In the genomic region with DNA sequence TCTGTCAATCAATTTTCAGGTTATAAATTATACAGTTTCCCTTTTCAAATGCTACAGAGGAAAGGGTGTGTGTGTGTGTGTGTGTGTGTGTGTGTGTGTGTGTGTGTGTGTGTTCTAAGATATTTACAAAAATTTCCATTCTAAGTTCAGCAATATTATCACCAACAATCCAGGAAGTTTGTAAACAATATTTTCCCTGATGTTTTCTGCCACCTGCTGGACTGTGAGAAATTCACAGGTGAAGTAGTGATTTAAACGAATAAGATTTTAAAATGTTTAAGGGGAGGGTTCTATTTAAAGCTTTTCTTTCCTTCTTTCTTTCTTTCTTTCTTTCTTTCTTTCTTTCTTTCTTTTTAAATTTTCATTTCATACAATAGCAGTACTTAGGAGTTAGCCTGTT, we compare ENCODE assay signal across 15 mouse cellular contexts. TPM values are rescaled to one million over a fixed set of nuclear protein-coding genes. Genes with fewer than 3 reads are reported as not detected.
DNase-seq lines count a peak whose midpoint lies in the region; TF ChIP-seq lines count a peak whose summit lies in the region.
"Had no signal": no experiment of that assay in that cellular context is flagged by ENCODE, and none has a peak within 500 bp of the region (broad histone marks: within the 10 kb centered on the region; RNA-seq: fewer than 3 reads in every experiment).

No protein-coding gene starts in this region.

- TF ChIP-seq EP300 in ES-Bruce4 (IDR thresholded peaks at IDR 0.05; ENCODE audit: insufficient read depth, low read depth, low read length): no peak

- H3K4me3 ChIP-seq in left cerebral cortex, adult 2 months: no peak overlapping the region
- no peak overlapping the region for H3K4me3 ChIP-seq in ES-Bruce4 (ENCODE audit: low read depth, low read length)
- H3K4me3 ChIP-seq: embryonic facial prominence, embryonic 15.5 days had no signal

- H3K27ac ChIP-seq in left cerebral cortex, adult 2 months: no peak overlapping the region
- no peak overlapping the region for H3K27ac ChIP-seq in ES-Bruce4 (ENCODE audit: insufficient read depth, low read length)
- H3K27ac ChIP-seq: embryonic facial prominence, embryonic 15.5 days; macrophage had no signal

- no peaks in the 10 kb centered on the region for H3K9me3 ChIP-seq in ES-Bruce4 (replicated peaks; ENCODE audit: control insufficient read depth, insufficient read depth, low read length, poor library complexity, severe bottlenecking)
- H3K9me3 ChIP-seq: embryonic facial prominence, embryonic 15.5 days had no signal

- DNase-seq in gastrocnemius, adult 18-20 months (ENCODE audit: low spot score): peak; percentile 4
- no peak for DNase-seq in gastrocnemius, postnatal 14 days
- DNase-seq in left cerebral cortex, adult 2 months (ENCODE audit: extremely low spot score in 1 of 2, low spot score in 2 of 2): peak; percentile 11 to 33
- no peak for DNase-seq in left cerebral cortex, adult 8-10 months (ENCODE audit: low spot score in 2 of 2)
- DNase-seq in kidney, postnatal 36 days: peak; percentile 32 to 68
- DNase-seq in c-Kit-positive CD71-positive TER-119-positive erythroid progenitor cells, embryonic 14.5 days (ENCODE audit: low spot score): no peak
- no peak for DNase-seq in gastrocnemius, postnatal 4 days (ENCODE audit: low spot score in 2 of 2)

- no peak overlapping the region for H3K9ac ChIP-seq in ES-Bruce4 (ENCODE audit: low read depth, poor library complexity, severe bottlenecking)
- H3K9ac ChIP-seq: embryonic facial prominence, embryonic 15.5 days had no signal

- no peak for TF ChIP-seq POLR2A in ES-Bruce4 (IDR thresholded peaks at IDR 0.05; ENCODE audit: insufficient read depth, low read length)

- H3K4me1 ChIP-seq in ES-Bruce4 (ENCODE audit: control insufficient read depth, insufficient read depth, low read length): no peaks in the 10 kb centered on the region
- H3K4me1 ChIP-seq: embryonic facial prominence, embryonic 15.5 days had no signal

- peak; percentile 61 for TF ChIP-seq CTCF in left cerebral cortex, adult 2 months (IDR thresholded peaks at IDR 0.05)
- TF ChIP-seq CTCF in ES-Bruce4 (IDR thresholded peaks at IDR 0.05; ENCODE audit: low read depth, low read length): peak; percentile 3

- intact Hi-C loops in gastrocnemius, postnatal 14 days (cut with DNase I; ENCODE audit: low total_unique reads): no loop called here
- intact Hi-C loops in left cerebral cortex, adult 2 months (cut with DNase I): loop anchor here (2.0 to 5.0 kb wide), 2 partner anchors 179 to 386 kb away; no protein-coding TSS in a partner anchor

- H3K27me3 ChIP-seq in ES-Bruce4 (ENCODE audit: control insufficient read depth, insufficient read depth, low read length, poor library complexity, severe bottlenecking): no peaks in the 10 kb centered on the region
- H3K27me3 ChIP-seq: embryonic facial prominence, embryonic 15.5 days had no signal

- H3K36me3 ChIP-seq in ES-Bruce4 (ENCODE audit: control insufficient read depth, insufficient read depth, low read length, poor library complexity, severe bottlenecking): no peaks in the 10 kb centered on the region
- H3K36me3 ChIP-seq: embryonic facial prominence, embryonic 15.5 days had no signal

RNA-seq across cellular contexts. Expression of a gene that starts 18.5 kb away (rescaled TPM):
- total RNA-seq in gastrocnemius, adult 18-20 months (2021): not detected
- total RNA-seq in gastrocnemius, postnatal 14 days (2021): not detected
- total RNA-seq in left cerebral cortex, adult 2 months (2021): not detected
- total RNA-seq in left cerebral cortex, adult 8-10 months (2022): not detected
- not detected in 2 replicates for polyA plus RNA-seq in ES-Bruce4 (2011; ENCODE audit: insufficient read depth, insufficient read length, low read depth, missing spikeins)
- not detected for total RNA-seq in gastrocnemius, postnatal 4 days (2021)
- total RNA-seq: ES-E14; left cerebral cortex, adult 18-20 months had no signal
- polyA plus RNA-seq: gonadal fat pad, adult 2 months; macrophage; neural tube, embryonic 14.5 days; stomach, embryonic 16.5 days had no signal

Comparison
In these comparisons a context has a peak if more than half of its experiments do, and no peak if none do; other contexts are left out.
1. DNase-seq: peak in gastrocnemius, adult 18-20 months (single experiment), left cerebral cortex, adult 2 months (2 of 2) and kidney, postnatal 36 days (2 of 2); none in gastrocnemius, postnatal 14 days (single experiment), left cerebral cortex, adult 8-10 months (0 of 2), c-Kit-positive CD71-positive TER-119-positive erythroid progenitor cells, embryonic 14.5 days (single experiment) and gastrocnemius, postnatal 4 days (0 of 2).